Mouse (Mus musculus): Measurements from ENCODE around the gene Angptl2.

The Angptl2 gene

GRCm38 (mm10) chr2:33274719-33275490, 59.0 kb downstream of the Angptl2 start:
- Histone ChIP-seq H3K4me1 (replicated peaks; ENCODE audit: low read depth, low read length) (peaks cover 5% of the 10 kb centered on the region; the same call in 1 of the 2 replicates), H3K9me3 (ENCODE audit: low read length) (no peaks in the 10 kb centered on the region), H3K36me3 (ENCODE audit: insufficient read depth, low read length) (peaks cover 18% of the 10 kb centered on the region), H3K27me3 (ENCODE audit: insufficient read depth, low read length) (no peaks in the 10 kb centered on the region), H3K4me3 (replicated peaks; ENCODE audit: low read length) (no peak overlapping the region)
- TF ChIP-seq NANOG (IDR thresholded peaks at IDR 0.05; ENCODE audit: borderline replicate concordance, low read length) (no peak), POU5F1 (IDR thresholded peaks at IDR 0.05; ENCODE audit: borderline replicate concordance, low read length) (no peak), CTCF (conservative IDR thresholded peaks at IDR 0.05; ENCODE audit: low read length) (no peak)

- TF ChIP-seq POU5F1 (IDR thresholded peaks at IDR 0.05; ENCODE audit: borderline replicate concordance, low read length) (no peak), CTCF (conservative IDR thresholded peaks at IDR 0.05; ENCODE audit: low read length) (no peak), NANOG (IDR thresholded peaks at IDR 0.05; ENCODE audit: borderline replicate concordance, low read length) (no peak)
- Histone ChIP-seq H3K4me1 (replicated peaks; ENCODE audit: low read depth, low read length) (peaks cover 9% of the 10 kb centered on the region; the same call in 1 of the 2 replicates), H3K9me3 (ENCODE audit: low read length) (no peaks in the 10 kb centered on the region), H3K36me3 (ENCODE audit: insufficient read depth, low read length) (peaks cover 32% of the 10 kb centered on the region), H3K4me3 (replicated peaks; ENCODE audit: low read length) (no peak overlapping the region), H3K27me3 (ENCODE audit: insufficient read depth, low read length) (no peaks in the 10 kb centered on the region)
These were observed 63.9 kb downstream of the Angptl2 start for GRCm38 (mm10) chr2:33279758-33280157.

- H3K4me3 ChIP-seq (replicated peaks; ENCODE audit: low read length) = no peak overlapping the region
- TF ChIP-seq POU5F1 (IDR thresholded peaks at IDR 0.05; ENCODE audit: borderline replicate concordance, low read length) (no peak), CTCF (conservative IDR thresholded peaks at IDR 0.05; ENCODE audit: low read length) (no peak), NANOG (IDR thresholded peaks at IDR 0.05; ENCODE audit: borderline replicate concordance, low read length) (no peak)
These were observed 64.7 kb downstream of the Angptl2 start for GRCm38 (mm10) chr2:33280525-33280924.

GRCm38 (mm10) chr2:33281807-33282206, 65.9 kb downstream of the Angptl2 start:
- H3K4me3 ChIP-seq (replicated peaks; ENCODE audit: low read length) = no peak overlapping the region
- peaks cover 28% of the 10 kb centered on the region for H3K36me3 ChIP-seq (ENCODE audit: insufficient read depth, low read length)
- peaks cover 9% of the 10 kb centered on the region; the same call in 1 of the 2 replicates for H3K4me1 ChIP-seq (replicated peaks; ENCODE audit: low read depth, low read length)
- H3K9me3 ChIP-seq (ENCODE audit: low read length) = no peaks in the 10 kb centered on the region
- TF ChIP-seq CTCF (conservative IDR thresholded peaks at IDR 0.05; ENCODE audit: low read length) = no peak
- no peak for TF ChIP-seq NANOG (IDR thresholded peaks at IDR 0.05; ENCODE audit: borderline replicate concordance, low read length)
- no peak for TF ChIP-seq POU5F1 (IDR thresholded peaks at IDR 0.05; ENCODE audit: borderline replicate concordance, low read length)
- no peaks in the 10 kb centered on the region for H3K27me3 ChIP-seq (ENCODE audit: insufficient read depth, low read length)

More at GRCm38 (mm10) chr2:33280525-33280924, 64.7 kb downstream of the Angptl2 start:
- Histone ChIP-seq H3K27me3 (ENCODE audit: insufficient read depth, low read length) (no peaks in the 10 kb centered on the region), H3K9me3 (ENCODE audit: low read length) (no peaks in the 10 kb centered on the region), H3K4me1 (replicated peaks; ENCODE audit: low read depth, low read length) (peaks cover 9% of the 10 kb centered on the region; the same call in 1 of the 2 replicates), H3K36me3 (ENCODE audit: insufficient read depth, low read length) (peaks cover 28% of the 10 kb centered on the region)

DNA sequence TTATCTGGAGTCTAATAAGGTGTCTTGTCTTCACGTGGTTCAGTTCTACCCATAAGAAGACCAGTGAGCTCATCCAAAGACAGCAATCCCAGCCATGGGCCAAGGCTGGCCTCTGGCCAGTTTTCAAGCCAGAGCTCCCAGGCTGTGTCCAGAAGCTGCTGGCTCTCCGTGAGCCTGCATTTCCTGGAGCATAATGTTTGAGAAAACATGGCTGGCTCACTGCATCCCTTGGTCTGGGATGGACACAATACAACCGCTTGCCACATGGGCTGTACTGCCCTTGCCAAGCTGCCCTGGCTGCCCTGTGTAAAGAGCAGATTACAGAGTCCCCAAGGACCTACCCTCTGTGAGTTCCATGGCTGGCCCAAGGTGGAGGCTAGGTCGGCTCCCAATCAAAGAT, 67.0 kb downstream of the Angptl2 start:
- Histone ChIP-seq H3K4me1 (replicated peaks; ENCODE audit: low read depth, low read length) (peaks cover 9% of the 10 kb centered on the region; the same call in 1 of the 2 replicates), H3K36me3 (ENCODE audit: insufficient read depth, low read length) (peaks cover 28% of the 10 kb centered on the region), H3K4me3 (replicated peaks; ENCODE audit: low read length) (no peak overlapping the region), H3K9me3 (ENCODE audit: low read length) (no peaks in the 10 kb centered on the region), H3K27me3 (ENCODE audit: insufficient read depth, low read length) (no peaks in the 10 kb centered on the region)
- TF ChIP-seq POU5F1 (IDR thresholded peaks at IDR 0.05; ENCODE audit: borderline replicate concordance, low read length) (no peak), NANOG (IDR thresholded peaks at IDR 0.05; ENCODE audit: borderline replicate concordance, low read length) (no peak), CTCF (conservative IDR thresholded peaks at IDR 0.05; ENCODE audit: low read length) (no peak)

DNA sequence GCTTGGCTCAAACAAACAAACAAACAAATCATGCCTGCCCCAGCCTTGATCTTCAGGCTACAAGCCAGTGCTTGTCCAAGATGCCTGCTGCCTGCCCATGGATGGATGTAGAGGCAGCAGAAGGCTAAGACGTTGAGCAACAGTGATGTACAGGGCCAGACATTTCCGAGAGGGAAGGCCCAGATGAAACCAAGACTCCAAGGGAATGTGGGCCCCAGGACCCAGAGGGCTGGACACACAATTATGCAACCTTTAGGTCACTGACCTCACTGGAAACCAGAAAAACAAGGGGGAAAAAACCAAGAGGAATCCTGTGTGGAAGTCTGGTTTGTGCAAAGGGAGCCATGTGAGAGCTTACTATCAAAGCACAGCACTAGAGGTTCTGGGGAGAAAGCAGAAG, 67.8 kb downstream of the Angptl2 start:
- Histone ChIP-seq H3K9me3 (ENCODE audit: low read length) (no peaks in the 10 kb centered on the region), H3K36me3 (ENCODE audit: insufficient read depth, low read length) (peaks cover 28% of the 10 kb centered on the region), H3K4me3 (replicated peaks; ENCODE audit: low read length) (no peak overlapping the region), H3K4me1 (replicated peaks; ENCODE audit: low read depth, low read length) (peaks cover 9% of the 10 kb centered on the region; the same call in 1 of the 2 replicates), H3K27me3 (ENCODE audit: insufficient read depth, low read length) (no peaks in the 10 kb centered on the region)
- TF ChIP-seq POU5F1 (IDR thresholded peaks at IDR 0.05; ENCODE audit: borderline replicate concordance, low read length) = no peak
- TF ChIP-seq CTCF (conservative IDR thresholded peaks at IDR 0.05; ENCODE audit: low read length) = no peak
- TF ChIP-seq NANOG (IDR thresholded peaks at IDR 0.05; ENCODE audit: borderline replicate concordance, low read length) = no peak

DNA sequence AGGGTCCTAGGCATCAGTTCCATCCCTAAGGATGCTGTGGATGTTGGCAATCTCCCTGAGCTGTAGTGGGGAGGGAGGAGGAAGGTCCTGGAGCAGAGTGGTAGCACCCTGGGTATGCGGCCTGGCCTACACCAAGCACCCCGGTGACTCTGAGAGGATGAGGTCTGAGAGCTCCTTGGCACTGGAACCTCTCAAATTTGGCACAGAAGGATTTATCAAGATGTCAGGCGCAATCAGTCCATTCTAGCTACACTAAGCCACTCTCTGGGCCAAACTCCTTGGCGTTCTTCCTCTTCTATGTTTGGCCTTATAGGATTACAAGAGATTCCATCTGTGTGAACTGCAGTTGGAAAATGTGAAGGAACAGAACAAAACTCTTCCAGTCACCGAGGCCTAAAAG, 73.0 kb downstream of the Angptl2 start:
- H3K4me3 ChIP-seq (replicated peaks; ENCODE audit: low read length) = no peak overlapping the region
- no peaks in the 10 kb centered on the region for H3K9me3 ChIP-seq (ENCODE audit: low read length)
- no peaks in the 10 kb centered on the region; the same call in 1 of the 2 replicates for H3K4me1 ChIP-seq (replicated peaks; ENCODE audit: low read depth, low read length)
- TF ChIP-seq POU5F1 (IDR thresholded peaks at IDR 0.05; ENCODE audit: borderline replicate concordance, low read length) = no peak
- TF ChIP-seq CTCF (conservative IDR thresholded peaks at IDR 0.05; ENCODE audit: low read length) = no peak
- TF ChIP-seq NANOG (IDR thresholded peaks at IDR 0.05; ENCODE audit: borderline replicate concordance, low read length) = no peak
- H3K36me3 ChIP-seq (ENCODE audit: insufficient read depth, low read length) = peaks cover 24% of the 10 kb centered on the region
- no peaks in the 10 kb centered on the region for H3K27me3 ChIP-seq (ENCODE audit: insufficient read depth, low read length)

- Histone ChIP-seq H3K4me3 (replicated peaks; ENCODE audit: low read length) (no peak overlapping the region), H3K36me3 (ENCODE audit: insufficient read depth, low read length) (peaks cover 17% of the 10 kb centered on the region; the same call in 1 of the 2 replicates), H3K27me3 (ENCODE audit: insufficient read depth, low read length) (no peaks in the 10 kb centered on the region), H3K9me3 (ENCODE audit: low read length) (no peaks in the 10 kb centered on the region), H3K4me1 (replicated peaks; ENCODE audit: low read depth, low read length) (no peaks in the 10 kb centered on the region; the same call in 1 of the 2 replicates)
- TF ChIP-seq POU5F1 (IDR thresholded peaks at IDR 0.05; ENCODE audit: borderline replicate concordance, low read length) (no peak), NANOG (IDR thresholded peaks at IDR 0.05; ENCODE audit: borderline replicate concordance, low read length) (no peak), CTCF (conservative IDR thresholded peaks at IDR 0.05; ENCODE audit: low read length) (no peak)
These were observed 74.6 kb downstream of the Angptl2 start for GRCm38 (mm10) chr2:33290491-33290890.

Measured in E14TG2a.4 (cell line).